Mouse (Mus musculus) lung, adult 2 months (tissue): ENCODE measurements around the gene Gcgr. TPM values are rescaled to one million over a fixed set of nuclear protein-coding genes. Genes with fewer than 3 reads are reported as not detected.
A peak's percentile ranks its signal among the peaks of the same experiment; 100 is the strongest.

Source experiments
- DNase-seq: peaks from one replicate; pipeline ENCODE4 v3.0.0; 2022
- H3K4me1 ChIP-seq: fragments of 200-500 bp; 2 replicates; pipeline ENCODE4 v1.6.1; 2011; ENCODE audit warnings: low read length; ENCODE audit not compliant: control insufficient read depth, insufficient read depth
- H3K4me3 ChIP-seq: fragments of 200-500 bp; replicated peaks from 2 replicates; pipeline ENCODE3; 2011; ENCODE audit warnings: low read depth, mild to moderate bottlenecking, control low read depth, low read length; ENCODE audit errors: extremely low read depth
- CTCF ChIP-seq: fragments of 200-500 bp; IDR thresholded peaks from 2 replicates; pipeline ENCODE4 v1.5.1; 2011; ENCODE audit warnings: mild to moderate bottlenecking, low read length, control low read depth; ENCODE audit not compliant: insufficient read depth
- POLR2A ChIP-seq: fragments of 200-500 bp; IDR thresholded peaks from 2 replicates; pipeline ENCODE4 v1.6.1; 2011; ENCODE audit warnings: low read depth, mild to moderate bottlenecking, control low read depth, low read length, borderline replicate concordance; ENCODE audit errors: extremely low read depth
- WGBS: fragments of 180-500 bp; shearing (Covaris S2); methylation state at CpG from one replicate; pipeline ENCODE4 v1.1.7; 2018; 5-methylcytosine and 5-hydroxymethylcytosine counted together
- polyA plus RNA-seq: library from polyadenylated mRNA; depleted of rRNA; stranded (reverse); fragments of >200 nt; gene quantifications from 2 replicates; pipeline ENCODE4 v1.2.3, GENCODE M21; 2012

The Gcgr gene
- polyA plus RNA-seq, 1 experiment = 1.0 TPM

GRCm38 (mm10) chr11:120518027-120518426 lies 12.5 kb upstream of the Gcgr start:
- TF ChIP-seq POLR2A (no peak), CTCF (no peak)
- DNase-seq = no peak
- peaks cover 4% of the 10 kb centered on the region for H3K4me1 ChIP-seq
- no peak overlapping the region for H3K4me3 ChIP-seq
- 22% methylated on average over 6 of the region's 6 CpGs for WGBS

GRCm38 (mm10) chr11:120518558-120518957 lies 11.9 kb upstream of the Gcgr start:
- Histone ChIP-seq H3K4me1 (peaks cover 4% of the 10 kb centered on the region), H3K4me3 (no peak overlapping the region)
- TF ChIP-seq POLR2A (no peak), CTCF (no peak)
- no peak for DNase-seq
- 40% methylated on average over 6 of the region's 6 CpGs for WGBS

- Histone ChIP-seq H3K4me3 (peak overlapping the region; percentile 1), H3K4me1 (peaks cover 4% of the 10 kb centered on the region)
- 24% methylated on average over 9 of the region's 9 CpGs for WGBS
- TF ChIP-seq CTCF (no peak), POLR2A (peak; percentile 49; the same call in 1 of the 2 replicates)
- DNase-seq = peak; percentile 43
These were observed 10.8 kb upstream of the Gcgr start for GRCm38 (mm10) chr11:120519738-120520137.

- peaks cover 4% of the 10 kb centered on the region for H3K4me1 ChIP-seq
- 76% methylated on average over 9 of the region's 9 CpGs for WGBS
- no peak overlapping the region for H3K4me3 ChIP-seq
- TF ChIP-seq POLR2A = no peak
- TF ChIP-seq CTCF = no peak
- no peak for DNase-seq
These were observed 10.0 kb upstream of the Gcgr start for GRCm38 (mm10) chr11:120520498-120520897.

- TF ChIP-seq POLR2A = no peak
- TF ChIP-seq CTCF = no peak
- 73% methylated on average over 5 of the region's 5 CpGs for WGBS
- DNase-seq = no peak
- no peak overlapping the region for H3K4me3 ChIP-seq
- H3K4me1 ChIP-seq = peaks cover 4% of the 10 kb centered on the region; the same call in 1 of the 2 replicates
These were observed 9.4 kb upstream of the Gcgr start for GRCm38 (mm10) chr11:120520967-120521540.

GRCm38 (mm10) chr11:120522581-120522980 lies 7.9 kb upstream of the Gcgr start:
- H3K4me3 ChIP-seq = no peak overlapping the region
- peaks cover 4% of the 10 kb centered on the region; the same call in 1 of the 2 replicates for H3K4me1 ChIP-seq
- no peak for DNase-seq
- 80% methylated on average over 8 of the region's 8 CpGs for WGBS
- TF ChIP-seq CTCF (no peak), POLR2A (no peak)

GRCm38 (mm10) chr11:120525959-120526358 lies 4.5 kb upstream of the Gcgr start:
- peaks cover 4% of the 10 kb centered on the region; the same call in 1 of the 2 replicates for H3K4me1 ChIP-seq
- no peak for DNase-seq
- 79% methylated on average over 2 of the region's 2 CpGs for WGBS
- no peak for TF ChIP-seq POLR2A
- no peak overlapping the region for H3K4me3 ChIP-seq

- 47% methylated on average over 9 of the region's 9 CpGs for WGBS
- peaks cover 4% of the 10 kb centered on the region; the same call in 1 of the 2 replicates for H3K4me1 ChIP-seq
- no peak for TF ChIP-seq CTCF
- TF ChIP-seq POLR2A = no peak
- no peak overlapping the region for H3K4me3 ChIP-seq
- DNase-seq = no peak
These were observed 2.7 kb upstream of the Gcgr start for GRCm38 (mm10) chr11:120527690-120528354.

GRCm38 (mm10) chr11:120528903-120529302 lies 1.6 kb upstream of the Gcgr start:
- Histone ChIP-seq H3K4me3 (no peak overlapping the region), H3K4me1 (peaks cover 4% of the 10 kb centered on the region; the same call in 1 of the 2 replicates)
- no peak for DNase-seq
- TF ChIP-seq CTCF = no peak
- TF ChIP-seq POLR2A = no peak
- WGBS = 65% methylated on average over 4 of the region's 4 CpGs

- H3K4me3 ChIP-seq = no peak overlapping the region
- 24% methylated on average over 9 of the region's 9 CpGs for WGBS
- no peak for DNase-seq
- peaks cover 4% of the 10 kb centered on the region; the same call in 1 of the 2 replicates for H3K4me1 ChIP-seq
- TF ChIP-seq POLR2A = no peak
- TF ChIP-seq CTCF = no peak
These were observed 1.1 kb downstream of the Gcgr start for GRCm38 (mm10) chr11:120531646-120532045.

- no peak for DNase-seq
- TF ChIP-seq POLR2A (no peak), CTCF (no peak)
- no peak overlapping the region for H3K4me3 ChIP-seq
- peaks cover 8% of the 10 kb centered on the region for H3K4me1 ChIP-seq
- 82% methylated on average over 8 of the region's 8 CpGs for WGBS
These were observed 3.6 kb downstream of the Gcgr start for GRCm38 (mm10) chr11:120534093-120534492.
